Mouse (Mus musculus) hematopoietic stem cell, adult 5-6 weeks (primary cell): ENCODE data around the gene Myo5a. TPM values are rescaled to one million over a fixed set of nuclear protein-coding genes. Genes with fewer than 3 reads are reported as not detected.
A peak's percentile ranks its signal among the peaks of the same experiment; 100 is the strongest.

ENCODE experiments used
- ATAC-seq, 2 experiments: fragments of 125-278 bp in 1 of 2; replicated peaks in 1 of 2; 2 replicates each; pipeline ENCODE4 v1.8.0; 2016 to 2017; ENCODE audit warnings: inconsistent platforms in 2 of 2, mild to moderate bottlenecking in 2 of 2, moderate number of reproducible peaks in 2 of 2, low read depth in 1 of 2, moderate TSS enrichment in 1 of 2; ENCODE audit not compliant: low FRiP score in 2 of 2, poor library complexity in 2 of 2, severe bottlenecking in 2 of 2, insufficient read depth in 1 of 2, low TSS enrichment in 1 of 2
- total RNA-seq: library from RNA; stranded (forward); fragments of 172-1452, 232-1000 nt; gene quantifications from 2 replicates; pipeline ENCODE4 v1.2.3, GENCODE M21; 2017

Myo5a gene
- total RNA-seq, 1 experiment from 2014 or later = 137 TPM

- peak; percentile 70 to 72 for ATAC-seq
These were observed 185.2 kb downstream of the Myo5a start for GRCm38 (mm10) chr9:75255820-75256545.

- ATAC-seq = no peak
These were observed 188.0 kb downstream of the Myo5a start for GRCm38 (mm10) chr9:75258792-75259191.

- ATAC-seq = no peak
These were observed 188.8 kb downstream of the Myo5a start for GRCm38 (mm10) chr9:75259656-75260055.

- ATAC-seq = no peak
These were observed 190.6 kb downstream of the Myo5a start for GRCm38 (mm10) chr9:75261332-75261872.

- peak; percentile 79 for ATAC-seq
These were observed 191.5 kb downstream of the Myo5a start for GRCm38 (mm10) chr9:75262235-75262826.

- no peak for ATAC-seq
These were observed 193.3 kb downstream of the Myo5a start for GRCm38 (mm10) chr9:75264008-75264718.

GRCm38 (mm10) chr9:75267147-75267546, 196.3 kb downstream of the Myo5a start:
- ATAC-seq = no peak

GRCm38 (mm10) chr9:75270382-75270781, 199.6 kb downstream of the Myo5a start:
- ATAC-seq = no peak

GRCm38 (mm10) chr9:75271539-75271938, 200.7 kb downstream of the Myo5a start:
- no peak for ATAC-seq

Other genes with a start within 250 kb of the Myo5a start
- not detected in 2 replicates for gene Onecut1, start 209.1 kb upstream of the Myo5a start, total RNA-seq
- gene Fam214a, start 118.1 kb upstream of the Myo5a start, total RNA-seq = 29.0 and 36.5 TPM in 2 replicates
- gene Arpp19, start 33.4 kb upstream of the Myo5a start, total RNA-seq = 98.1 and 107 TPM in 2 replicates
- 12.1 and 12.6 TPM in 2 replicates for gene Myo5c, start 161.0 kb downstream of the Myo5a start, total RNA-seq
- gene Gnb5, start 235.3 kb downstream of the Myo5a start, total RNA-seq = 6.5 and 8.4 TPM in 2 replicates